Mouse (Mus musculus) ES-Bruce4 (cell line): ENCODE measurements around the gene Pam.

Experiments used
- CTCF ChIP-seq: IDR thresholded peaks from one replicate; pipeline ENCODE4 v1.8.1; 2011; ENCODE audit warnings: low read depth, low read length
- POLR2A ChIP-seq: IDR thresholded peaks from one replicate; pipeline ENCODE4 v1.8.1; 2011; ENCODE audit warnings: low read length; ENCODE audit not compliant: insufficient read depth

DNA sequence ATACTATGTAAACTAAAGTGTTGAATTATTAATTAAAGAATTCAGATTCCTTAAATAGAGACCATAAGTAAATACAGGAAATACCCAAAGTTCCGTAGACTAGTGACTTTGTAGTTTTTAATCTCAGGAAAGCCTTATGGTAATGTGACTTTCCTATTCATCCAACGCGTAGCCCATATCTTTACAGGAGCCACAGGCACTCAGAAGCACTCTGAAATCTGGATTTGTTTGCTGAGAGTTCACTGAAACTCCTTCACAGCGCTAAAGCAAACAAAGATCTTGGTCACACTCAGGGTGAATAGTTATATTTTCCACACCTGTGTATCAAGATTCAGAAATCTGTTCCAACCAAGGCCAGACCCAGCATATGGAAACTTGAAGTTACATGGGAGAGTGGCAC lies 27.3 kb downstream of the Pam start:
- no peak for TF ChIP-seq CTCF
- TF ChIP-seq POLR2A: no peak
